Mouse (Mus musculus): ENCODE results near the gene Olfr1120. TPM values are rescaled to one million over a fixed set of nuclear protein-coding genes. Genes with fewer than 3 reads are reported as not detected.

The Olfr1120 gene
- not detected for total RNA-seq (2023)

DNA sequence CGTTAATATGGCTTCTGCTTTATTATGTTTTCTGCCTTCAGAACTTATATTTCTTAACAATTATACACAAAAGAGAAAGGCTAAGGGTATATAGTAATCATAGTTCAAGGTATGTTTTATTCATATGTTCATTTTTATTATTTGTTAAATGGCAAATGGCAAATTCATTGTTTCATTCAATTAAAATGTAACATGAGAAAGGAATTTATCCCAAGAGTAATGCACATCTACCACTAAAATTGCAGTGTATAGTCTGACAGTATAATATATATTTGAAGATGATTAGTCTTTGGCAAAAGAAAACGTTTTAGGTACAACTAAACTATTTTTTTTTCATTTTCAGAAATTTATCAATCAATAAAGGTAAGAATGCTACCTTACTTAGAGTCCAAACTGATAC lies at the start of gene Olfr1120:
TSS of gene Olfr1120 (plus strand) at position 301 of the 400 bp plus-strand sequence.

DNA sequence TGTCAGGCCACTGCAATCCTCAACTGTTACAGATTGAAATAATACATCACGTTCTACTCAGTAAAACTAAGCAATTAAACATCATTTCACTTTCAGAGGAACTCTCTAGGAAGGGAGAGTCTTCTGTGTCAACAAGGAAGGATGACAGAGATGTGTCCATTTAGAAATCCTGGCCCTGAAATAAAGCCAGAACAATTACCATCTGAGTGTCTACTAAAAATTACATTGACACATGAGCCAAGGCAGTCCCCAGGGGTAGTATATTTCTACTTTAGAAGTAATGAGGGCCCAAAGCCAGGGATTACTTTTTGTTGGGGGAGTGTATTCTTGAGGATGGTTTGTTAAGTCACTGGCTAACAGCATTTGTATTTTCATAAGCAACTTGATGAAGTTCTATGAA lies 47.3 kb upstream of the Olfr1120 start, which contains the start of gene Olfr1118:
TSS of gene Olfr1118 (plus strand) at position 301 of the 400 bp plus-strand sequence.

DNA sequence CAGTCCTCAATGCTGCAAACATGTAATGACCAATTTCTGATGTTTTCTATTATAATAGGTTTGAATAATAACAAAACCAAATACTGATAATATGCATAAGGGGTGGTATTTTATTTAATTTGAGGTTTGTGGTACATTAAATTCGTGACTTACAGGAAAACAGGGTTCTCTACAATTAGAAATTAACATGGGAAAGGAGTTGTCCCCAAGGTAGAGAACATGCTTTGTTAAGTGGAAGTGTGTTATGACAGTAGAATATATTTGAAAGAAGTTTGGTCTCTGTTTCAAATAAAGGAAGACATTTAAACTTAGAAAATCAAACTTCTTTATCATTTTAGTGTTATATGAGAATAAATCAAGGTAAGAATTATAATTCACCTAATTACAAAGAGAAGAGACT lies 15.0 kb downstream of the Olfr1120 start, which contains the start of gene Olfr1121:
TSS of gene Olfr1121 (plus strand) at position 301 of the 400 bp plus-strand sequence.

DNA sequence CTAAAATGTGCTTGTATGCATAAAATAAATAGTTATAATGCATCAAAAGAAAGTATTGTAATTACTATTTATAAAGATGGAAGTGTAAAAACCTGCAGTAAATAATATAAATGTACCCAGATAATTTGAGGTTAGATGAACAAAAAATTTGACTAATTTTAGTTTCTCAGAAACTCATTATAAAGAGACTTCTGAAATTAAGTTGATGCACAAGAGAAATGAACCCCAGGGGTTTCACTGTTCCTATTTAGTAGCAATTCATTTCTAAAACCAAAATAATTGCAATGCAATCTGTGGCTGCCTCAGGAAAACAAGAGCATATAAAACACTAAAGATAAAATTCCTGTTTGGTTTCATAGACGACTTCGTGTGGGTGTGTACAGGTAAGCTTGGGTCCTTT lies 30.9 kb downstream of the Olfr1120 start, which contains the start of gene Olfr1122:
TSS of gene Olfr1122 (plus strand) at position 301 of the 400 bp plus-strand sequence.

Other genes with a start within 250 kb of the Olfr1120 start
- gene Olfr259, start 240.2 kb upstream of the Olfr1120 start, total RNA-seq (2023), result not detected
- gene Olfr1110, start 214.5 kb upstream of the Olfr1120 start, total RNA-seq (2023), result not detected
- gene Olfr1111, start 202.2 kb upstream of the Olfr1120 start, total RNA-seq (2023), result not detected
- gene Olfr1112, start 167.0 kb upstream of the Olfr1120 start, total RNA-seq (2023), result not detected
- gene Olfr1113, start 145.8 kb upstream of the Olfr1120 start, total RNA-seq (2023), result not detected
- not detected for gene Olfr1115, start 106.8 kb upstream of the Olfr1120 start, total RNA-seq (2023)
- not detected for gene Olfr1116, start 87.3 kb upstream of the Olfr1120 start, total RNA-seq (2023)
- gene Olfr1118, start 47.2 kb upstream of the Olfr1120 start, total RNA-seq (2023), result not detected
- gene Olfr1121, start 15.1 kb downstream of the Olfr1120 start, total RNA-seq (2023), result not detected
- gene Olfr1122, start 31.0 kb downstream of the Olfr1120 start, total RNA-seq (2023), result under 1 TPM; 0.15 to 0.18 TPM
- gene Olfr1123, start 61.8 kb downstream of the Olfr1120 start, total RNA-seq (2023), result not detected
- not detected for gene Olfr1124, start 75.5 kb downstream of the Olfr1120 start, total RNA-seq (2023)
- gene Olfr1126, start 99.1 kb downstream of the Olfr1120 start, total RNA-seq (2023), result not detected
- not detected for gene Pramel7, start 142.3 kb downstream of the Olfr1120 start, total RNA-seq (2023)
- not detected for gene Pramel6, start 151.8 kb downstream of the Olfr1120 start, total RNA-seq (2023)
- gene Olfr153, start 177.0 kb downstream of the Olfr1120 start, total RNA-seq (2023), result not detected
- gene Olfr1128, start 190.7 kb downstream of the Olfr1120 start, total RNA-seq (2023), result not detected
- gene Olfr1129, start 219.1 kb downstream of the Olfr1120 start, total RNA-seq (2023), result not detected